Mouse (Mus musculus) lung, embryonic 14.5 days (tissue): ENCODE results near the gene Pbld2. TPM values are rescaled to one million over a fixed set of nuclear protein-coding genes. Genes with fewer than 3 reads are reported as not detected.
A peak's percentile ranks its signal among the peaks of the same experiment; 100 is the strongest.

Source experiments
- ATAC-seq: fragments of 200-750 bp; cut with Nextera tagmentation; 2 replicates; pipeline ENCODE4 v1.8.0; 2017; ENCODE audit warnings: mild to moderate bottlenecking, moderate TSS enrichment, moderate library complexity; ENCODE audit not compliant: insufficient read depth
- DNase-seq: peaks from one replicate; pipeline ENCODE4 v3.0.0-alpha.2; 2015
- H3K27ac ChIP-seq: fragments of 300-500 bp; sonication (generic); 2 replicates; pipeline ENCODE4 v1.5.1; 2014; ENCODE audit warnings: low read depth, mild to moderate bottlenecking, moderate library complexity
- H3K27me3 ChIP-seq: fragments of 300-500 bp; sonication (generic); 2 replicates; pipeline ENCODE4 v1.6.1; 2014; ENCODE audit warnings: low read length, control low read depth; ENCODE audit not compliant: insufficient read depth
- H3K36me3 ChIP-seq: fragments of 300-500 bp; sonication (generic); 2 replicates; pipeline ENCODE4 v1.6.1; 2014; ENCODE audit warnings: control low read depth; ENCODE audit not compliant: insufficient read depth
- H3K4me1 ChIP-seq: fragments of 300-500 bp; sonication (generic); 2 replicates; pipeline ENCODE4 v1.6.1; 2014; ENCODE audit warnings: antibody characterized with exemption, control low read depth; ENCODE audit not compliant: insufficient read depth
- H3K4me2 ChIP-seq: fragments of 300-500 bp; sonication (generic); 2 replicates; pipeline ENCODE4 v1.6.1; 2014; ENCODE audit warnings: mild to moderate bottlenecking
- H3K4me3 ChIP-seq: fragments of 300-500 bp; sonication (generic); 2 replicates; pipeline ENCODE4 v1.5.1; 2014; ENCODE audit warnings: low read depth, low read length
- H3K9ac ChIP-seq: fragments of 300-500 bp; sonication (generic); 2 replicates; pipeline ENCODE4 v1.6.1; 2014
- H3K9me3 ChIP-seq: fragments of 300-500 bp; sonication (generic); 2 replicates; pipeline ENCODE4 v1.6.1; 2016; ENCODE audit warnings: low read depth, low read length, control low read depth
- CTCF ChIP-seq: IDR thresholded peaks from 2 replicates; pipeline ENCODE4 v1.5.1; 2016; ENCODE audit warnings: antibody characterized with exemption, low read depth
- WGBS: fragments of 180-500 bp; shearing (Covaris S2); extraction: QIAGEN DNeasy Blood & Tissue Kit; methylation state at CpG from one replicate; pipeline ENCODE4 v1.1.7; 2014; 5-methylcytosine and 5-hydroxymethylcytosine counted together
- polyA plus RNA-seq: library from polyadenylated mRNA; unstranded; fragments of >200 nt; fragmentation: Nextera tagmentation; extraction: Ambion mirVana; gene quantifications from 2 replicates; pipeline ENCODE4 v1.2.1, GENCODE M21; 2014

Pbld2 gene
- polyA plus RNA-seq, 1 experiment from 2014 or later: 1.1 TPM

GRCm38 (mm10) chr10:63025016-63025415 lies 901 bp downstream of the Pbld2 start:
- H3K4me2 ChIP-seq: peak overlapping the region; percentile 69
- DNase-seq: peak; percentile 63
- 19% methylated on average over 2 of the region's 2 CpGs for WGBS
- no peaks in the 10 kb centered on the region for H3K9me3 ChIP-seq
- peak overlapping the region; percentile 79 for H3K9ac ChIP-seq
- H3K4me3 ChIP-seq: peak overlapping the region; percentile 95
- no peak for TF ChIP-seq CTCF
- peak overlapping the region; percentile 100 for H3K27ac ChIP-seq
- H3K36me3 ChIP-seq: no peaks in the 10 kb centered on the region; the same call in 1 of the 2 replicates
- no peak for ATAC-seq
- H3K4me1 ChIP-seq: peaks cover 16% of the 10 kb centered on the region
- H3K27me3 ChIP-seq: no peaks in the 10 kb centered on the region

GRCm38 (mm10) chr10:63025491-63026011 lies 1.4 kb downstream of the Pbld2 start:
- H3K9ac ChIP-seq: no peak overlapping the region
- peak overlapping the region; percentile 100 for H3K27ac ChIP-seq
- H3K9me3 ChIP-seq: no peaks in the 10 kb centered on the region
- TF ChIP-seq CTCF: no peak
- WGBS: 65% methylated on average over 6 of the region's 6 CpGs
- ATAC-seq (no peak), DNase-seq (peak; percentile 21)
- H3K36me3 ChIP-seq: no peaks in the 10 kb centered on the region; the same call in 1 of the 2 replicates
- H3K27me3 ChIP-seq: no peaks in the 10 kb centered on the region
- H3K4me3 ChIP-seq: peak overlapping the region; percentile 95
- peaks cover 16% of the 10 kb centered on the region for H3K4me1 ChIP-seq
- peak overlapping the region; percentile 69 for H3K4me2 ChIP-seq

GRCm38 (mm10) chr10:63026156-63026794 lies 2.2 kb downstream of the Pbld2 start:
- no peak for DNase-seq
- no peak overlapping the region for H3K4me3 ChIP-seq
- H3K36me3 ChIP-seq: no peaks in the 10 kb centered on the region; the same call in 1 of the 2 replicates
- TF ChIP-seq CTCF: no peak
- no peak for ATAC-seq
- peak overlapping the region; percentile 36; the same call in 1 of the 2 replicates for H3K27ac ChIP-seq
- no peak overlapping the region for H3K4me2 ChIP-seq
- 55% methylated on average over 8 of the region's 8 CpGs for WGBS
- no peaks in the 10 kb centered on the region for H3K27me3 ChIP-seq
- peaks cover 12% of the 10 kb centered on the region for H3K4me1 ChIP-seq
- H3K9ac ChIP-seq: no peak overlapping the region
- no peaks in the 10 kb centered on the region for H3K9me3 ChIP-seq

- Histone ChIP-seq H3K36me3 (no peaks in the 10 kb centered on the region), H3K27me3 (no peaks in the 10 kb centered on the region), H3K4me1 (peaks cover 7% of the 10 kb centered on the region), H3K9ac (no peak overlapping the region), H3K27ac (no peak overlapping the region), H3K4me2 (no peak overlapping the region), H3K9me3 (no peaks in the 10 kb centered on the region), H3K4me3 (no peak overlapping the region)
- DNase-seq: no peak
- TF ChIP-seq CTCF: no peak
- 84% methylated on average over 6 of the region's 6 CpGs for WGBS
- ATAC-seq: no peak
Observed at GRCm38 (mm10) chr10:63026795-63027160, 2.7 kb downstream of the Pbld2 start.

GRCm38 (mm10) chr10:63027376-63028161 lies 3.5 kb downstream of the Pbld2 start:
- Histone ChIP-seq H3K9ac (no peak overlapping the region), H3K9me3 (no peaks in the 10 kb centered on the region), H3K27me3 (no peaks in the 10 kb centered on the region), H3K4me1 (peaks cover 7% of the 10 kb centered on the region), H3K4me2 (no peak overlapping the region), H3K27ac (no peak overlapping the region), H3K36me3 (no peaks in the 10 kb centered on the region), H3K4me3 (no peak overlapping the region)
- no peak for DNase-seq
- no peak for ATAC-seq
- TF ChIP-seq CTCF: no peak
- 87% methylated on average over 10 of the region's 10 CpGs for WGBS

- 84% methylated on average over 4 of the region's 4 CpGs for WGBS
- Histone ChIP-seq H3K27ac (no peak overlapping the region), H3K4me3 (no peak overlapping the region), H3K27me3 (no peaks in the 10 kb centered on the region), H3K9me3 (no peaks in the 10 kb centered on the region), H3K36me3 (no peaks in the 10 kb centered on the region), H3K9ac (no peak overlapping the region), H3K4me2 (no peak overlapping the region), H3K4me1 (peaks cover 7% of the 10 kb centered on the region)
- TF ChIP-seq CTCF: no peak
- ATAC-seq (no peak), DNase-seq (no peak)
Observed at GRCm38 (mm10) chr10:63028396-63028795, 4.3 kb downstream of the Pbld2 start.

GRCm38 (mm10) chr10:63032267-63032666 lies 8.2 kb downstream of the Pbld2 start:
- H3K9ac ChIP-seq: no peak overlapping the region
- H3K4me1 ChIP-seq: no peaks in the 10 kb centered on the region; the same call in 1 of the 2 replicates
- H3K27me3 ChIP-seq: no peaks in the 10 kb centered on the region
- H3K4me3 ChIP-seq: no peak overlapping the region
- H3K9me3 ChIP-seq: no peaks in the 10 kb centered on the region
- no peak overlapping the region for H3K27ac ChIP-seq
- peak; percentile 70 for DNase-seq
- ATAC-seq: peak; percentile 82
- no peak for TF ChIP-seq CTCF
- no peaks in the 10 kb centered on the region for H3K36me3 ChIP-seq
- no peak overlapping the region for H3K4me2 ChIP-seq
- 62% methylated on average over 3 of the region's 3 CpGs for WGBS
